Comparison of ENCODE assay signal across 8 mouse cellular contexts in the genomic region with DNA sequence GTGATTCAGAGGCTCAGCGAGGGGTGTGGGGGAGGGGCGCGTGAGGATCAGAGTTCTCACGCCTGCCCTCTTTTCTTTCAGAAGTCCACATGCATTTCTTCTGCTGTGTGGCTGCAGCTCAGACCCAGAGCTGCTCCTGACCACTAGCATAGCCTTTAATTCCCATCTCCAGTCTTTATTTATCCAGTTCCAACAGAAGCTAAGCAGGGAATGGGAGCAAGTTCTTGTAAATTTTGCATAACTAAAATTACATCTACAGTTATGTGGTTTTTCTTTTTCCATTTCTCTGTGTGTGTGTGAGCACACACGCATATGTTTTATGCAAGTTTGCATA. TPM values are rescaled to one million over a fixed set of nuclear protein-coding genes. Genes with fewer than 3 reads are reported as not detected.
A peak's percentile ranks its signal among the peaks of the same experiment; 100 is the strongest.
DNase-seq lines count a peak whose midpoint lies in the region; ATAC-seq and TF ChIP-seq lines count a peak whose summit lies in the region.

No protein-coding gene starts in this region.

- peak overlapping the region; percentile 55 for H3K4me2 ChIP-seq in liver, embryonic 13.5 days
- peak overlapping the region; percentile 46 for H3K4me2 ChIP-seq in stomach, postnatal 0 days (replicated peaks; ENCODE audit: low read depth)

- no peak for TF ChIP-seq EP300 in stomach, postnatal 0 days (optimal IDR thresholded peaks at IDR 0.05)

- WGBS in spleen, adult 2 months: 20% methylated on average over 5 of the region's 5 CpGs
- 17% methylated on average over 5 of the region's 5 CpGs for WGBS in liver, embryonic 13.5 days (ENCODE audit: insufficient replicate concordance)
- WGBS in stomach, postnatal 0 days: 20% methylated on average over 5 of the region's 5 CpGs

- intact Hi-C loops in gastrocnemius, adult 2 months (cut with DNase I): loop anchor here (10.0 kb wide), 1 partner anchor 468 kb away; no protein-coding TSS in a partner anchor
- intact Hi-C loops in gastrocnemius, postnatal 36 days (cut with DNase I): no loop called here
- intact Hi-C loops in left cerebral cortex, postnatal 10 days (cut with DNase I): no loop called here

- peak overlapping the region; percentile 57 for H3K4me3 ChIP-seq in gastrocnemius, adult 2 months
- H3K4me3 ChIP-seq in spleen, adult 2 months (ENCODE audit: extremely low read depth, insufficient read depth, insufficient read length): peak overlapping the region; percentile 42; the same call in 1 of the 2 replicates
- peak overlapping the region; percentile 29 for H3K4me3 ChIP-seq in liver, embryonic 13.5 days (replicated peaks)
- H3K4me3 ChIP-seq in stomach, postnatal 0 days (ENCODE audit: low read depth, low read length): peak overlapping the region; percentile 29; the same call in 1 of the 2 replicates

- ATAC-seq in liver, embryonic 13.5 days (ENCODE audit: low read depth): no peak
- ATAC-seq in stomach, postnatal 0 days (ENCODE audit: low FRiP score, low TSS enrichment): no peak

- no peaks in the 10 kb centered on the region for H3K36me3 ChIP-seq in spleen, adult 2 months (ENCODE audit: control insufficient read depth, insufficient read depth, low read length)
- H3K36me3 ChIP-seq in liver, embryonic 13.5 days: no peaks in the 10 kb centered on the region
- no peaks in the 10 kb centered on the region for H3K36me3 ChIP-seq in stomach, postnatal 0 days (ENCODE audit: control insufficient read depth, insufficient read depth, low read length)

- H3K27ac ChIP-seq in gastrocnemius, adult 2 months: no peak overlapping the region
- no peak overlapping the region for H3K27ac ChIP-seq in spleen, adult 2 months (ENCODE audit: insufficient read depth, low read length)
- H3K27ac ChIP-seq in liver, embryonic 13.5 days: no peak overlapping the region
- no peak overlapping the region for H3K27ac ChIP-seq in stomach, postnatal 0 days (replicated peaks)

- 0 out of 2 replicates have a peak, but pooled peaks cover 4% of the 10 kb centered on the region for H3K9me3 ChIP-seq in liver, embryonic 13.5 days (replicated peaks)
- no peaks in the 10 kb centered on the region for H3K9me3 ChIP-seq in stomach, postnatal 0 days (ENCODE audit: control insufficient read depth, low read length)

- TF ChIP-seq CTCF in gastrocnemius, adult 2 months (IDR thresholded peaks at IDR 0.05): no peak
- TF ChIP-seq CTCF in spleen, adult 2 months (IDR thresholded peaks at IDR 0.05; ENCODE audit: extremely low read depth, insufficient read depth, insufficient read length, insufficient replicate concordance): no peak
- no peak for TF ChIP-seq CTCF in stomach, postnatal 0 days (IDR thresholded peaks at IDR 0.05; ENCODE audit: low read depth)

- H3K27me3 ChIP-seq in spleen, adult 2 months (ENCODE audit: control insufficient read depth, insufficient read depth, low read length): no peaks in the 10 kb centered on the region
- H3K27me3 ChIP-seq in liver, embryonic 13.5 days: no peaks in the 10 kb centered on the region
- no peaks in the 10 kb centered on the region for H3K27me3 ChIP-seq in stomach, postnatal 0 days (ENCODE audit: control insufficient read depth, insufficient read depth, low read length)

- TF ChIP-seq POLR2A in spleen, adult 2 months (IDR thresholded peaks at IDR 0.05; ENCODE audit: low read depth, low read length): no peak

- DNase-seq in gastrocnemius, adult 2 months: no peak
- no peak for DNase-seq in gastrocnemius, postnatal 36 days
- no peak for DNase-seq in spleen, adult 2 months (ENCODE audit: low read depth in 1 of 2, low spot score in 2 of 2)
- no peak for DNase-seq in spleen, adult 18-20 months
- no peak for DNase-seq in liver, embryonic 13.5 days
- no peak for DNase-seq in stomach, postnatal 0 days (ENCODE audit: low spot score)
- no peak for DNase-seq in left cerebral cortex, adult 11 months (ENCODE audit: low spot score)
- DNase-seq in left cerebral cortex, postnatal 10 days (ENCODE audit: extremely low spot score in 1 of 2, low spot score in 2 of 2): no peak

- no peak overlapping the region for H3K9ac ChIP-seq in liver, embryonic 13.5 days
- H3K9ac ChIP-seq in stomach, postnatal 0 days (ENCODE audit: low read length): no peak overlapping the region

- H3K4me1 ChIP-seq in spleen, adult 2 months (ENCODE audit: control insufficient read depth, insufficient read depth, insufficient read length): no peaks in the 10 kb centered on the region; the same call in 1 of the 2 replicates
- peaks cover 17% of the 10 kb centered on the region for H3K4me1 ChIP-seq in liver, embryonic 13.5 days (replicated peaks)
- no peaks in the 10 kb centered on the region for H3K4me1 ChIP-seq in stomach, postnatal 0 days (replicated peaks; ENCODE audit: control insufficient read depth, insufficient read depth)

RNA-seq across cellular contexts. Expression of a gene that starts 26.0 kb away (rescaled TPM):
- 1 to 10 TPM; 4.4 to 4.9 TPM for total RNA-seq in gastrocnemius, adult 2 months (2021)
- 1 to 10 TPM; 3.6 to 4.9 TPM for total RNA-seq in gastrocnemius, postnatal 36 days (2021)
- polyA plus RNA-seq in spleen, adult 2 months (2012; rRNA removed): 2.1 and 3.1 TPM in 2 replicates
- 1.2 and 1.4 TPM in 2 replicates for polyA plus RNA-seq in liver, embryonic 13.5 days (2015; fragmentation: Nextera tagmentation; extraction: Ambion mirVana)
- 0.61 and 0.97 TPM in 2 replicates for polyA plus RNA-seq in stomach, postnatal 0 days (2015; fragmentation: Nextera tagmentation; extraction: Ambion mirVana)
- 1 to 10 TPM; 5.6 to 7.4 TPM for total RNA-seq in left cerebral cortex, postnatal 10 days (2021)
